Mouse (Mus musculus): ENCODE results near the gene Tmem150a.

DNA sequence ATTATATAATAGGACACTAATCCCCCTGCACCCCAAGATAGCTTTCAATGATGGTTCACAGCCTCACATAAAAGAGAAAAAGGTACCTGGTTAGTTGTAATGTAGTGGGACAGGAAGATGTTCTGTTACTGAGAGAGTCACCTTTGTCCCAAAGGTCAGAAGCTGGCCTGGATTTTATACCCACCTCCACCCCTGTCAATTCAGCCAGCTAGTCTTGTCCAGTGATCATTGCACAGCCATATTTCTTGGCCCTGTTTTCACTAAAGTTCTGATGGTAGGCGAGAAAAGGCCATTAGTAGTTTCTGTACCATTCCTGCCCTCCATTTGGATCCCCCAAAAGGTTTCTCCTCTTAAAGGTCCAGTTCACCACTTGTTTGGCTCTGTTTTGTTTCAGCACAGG, 1.2 kb upstream of the Tmem150a start:
- TF ChIP-seq CTCF (conservative IDR thresholded peaks at IDR 0.05; ENCODE audit: low read length) (no peak), POU5F1 (IDR thresholded peaks at IDR 0.05; ENCODE audit: borderline replicate concordance, low read length) (no peak)

Data from E14TG2a.4 (cell line).